Mouse (Mus musculus): ENCODE measurements around the gene Aldh1a2. TPM values are rescaled to one million over a fixed set of nuclear protein-coding genes. Genes with fewer than 3 reads are reported as not detected.

Aldh1a2 gene
- total RNA-seq (2022), result 10 to 100 TPM; 53.9 to 84.0 (median 63.2) TPM

GRCm38 (mm10) chr9:71215248-71216035 is at the start of gene Aldh1a2:
Aldh1a2 (plus strand) TSS chr9:71215789.
- peak; percentile 67 for DNase-seq

- no peak for DNase-seq
These were observed 49.4 kb upstream of the Aldh1a2 start for GRCm38 (mm10) chr9:71166019-71166705.

- peak; percentile 30 for DNase-seq
These were observed 48.6 kb upstream of the Aldh1a2 start for GRCm38 (mm10) chr9:71166871-71167465.

- no peak for DNase-seq
These were observed 47.9 kb upstream of the Aldh1a2 start for GRCm38 (mm10) chr9:71167473-71168215.

GRCm38 (mm10) chr9:71168511-71168910 is 47.1 kb upstream of the Aldh1a2 start, which contains the start of gene Aqp9:
Aqp9 (minus strand) TSS chr9:71168682.
- DNase-seq, result no peak

- DNase-seq, result no peak
These were observed 42.1 kb upstream of the Aldh1a2 start for GRCm38 (mm10) chr9:71173533-71173932.

- no peak for DNase-seq
These were observed 41.1 kb upstream of the Aldh1a2 start for GRCm38 (mm10) chr9:71174316-71174975.

GRCm38 (mm10) chr9:71175686-71176085 is 39.9 kb upstream of the Aldh1a2 start:
- no peak for DNase-seq

GRCm38 (mm10) chr9:71179276-71179896 is 36.2 kb upstream of the Aldh1a2 start:
- no peak for DNase-seq

GRCm38 (mm10) chr9:71179964-71180700 is 35.5 kb upstream of the Aldh1a2 start:
- no peak for DNase-seq

GRCm38 (mm10) chr9:71185285-71185684 is 30.3 kb upstream of the Aldh1a2 start:
- no peak for DNase-seq

GRCm38 (mm10) chr9:71185823-71186222 is 29.8 kb upstream of the Aldh1a2 start:
- no peak for DNase-seq

- no peak for DNase-seq
These were observed 28.2 kb upstream of the Aldh1a2 start for GRCm38 (mm10) chr9:71187396-71187795.

- peak; percentile 17 for DNase-seq
These were observed 26.8 kb upstream of the Aldh1a2 start for GRCm38 (mm10) chr9:71188647-71189415.

- DNase-seq, result no peak
These were observed 16.8 kb upstream of the Aldh1a2 start for GRCm38 (mm10) chr9:71198826-71199225.

- DNase-seq, result no peak
These were observed 13.3 kb upstream of the Aldh1a2 start for GRCm38 (mm10) chr9:71202265-71202664.

- DNase-seq, result no peak
These were observed 6.3 kb upstream of the Aldh1a2 start for GRCm38 (mm10) chr9:71209299-71209698.

- no peak for DNase-seq
These were observed 4.7 kb upstream of the Aldh1a2 start for GRCm38 (mm10) chr9:71210870-71211269.

GRCm38 (mm10) chr9:71213636-71214035 is 2.0 kb upstream of the Aldh1a2 start:
- DNase-seq, result no peak

All from adrenal gland, adult 8-10 months (tissue).